Mouse (Mus musculus) hindbrain, embryonic 14.5 days (tissue): ENCODE results near the gene Asphd1. TPM values are rescaled to one million over a fixed set of nuclear protein-coding genes. Genes with fewer than 3 reads are reported as not detected.

ENCODE experiments used
- ATAC-seq: fragments of 200-750 bp; cut with Nextera tagmentation; 2 replicates; pipeline ENCODE4 v1.8.0; 2017; ENCODE audit warnings: moderate number of reproducible peaks, mild to moderate bottlenecking, moderate TSS enrichment, moderate library complexity; ENCODE audit not compliant: low FRiP score
- DNase-seq: peaks from one replicate; pipeline ENCODE4 v3.0.0-alpha.2; 2015; ENCODE audit warnings: low spot score
- H3K27ac ChIP-seq: fragments of 300-500 bp; sonication (generic); 2 replicates; pipeline ENCODE4 v1.5.1; 2014; ENCODE audit warnings: mild to moderate bottlenecking, moderate library complexity
- H3K27me3 ChIP-seq: fragments of 300-500 bp; sonication (generic); 2 replicates; pipeline ENCODE4 v1.6.1; 2014; ENCODE audit warnings: mild to moderate bottlenecking, low read length, mixed read lengths; ENCODE audit not compliant: control insufficient read depth, insufficient read depth
- H3K36me3 ChIP-seq: fragments of 300-500 bp; sonication (generic); replicated peaks from 2 replicates; pipeline ENCODE4 v1.6.1; 2014; ENCODE audit not compliant: control insufficient read depth, insufficient read depth
- H3K4me1 ChIP-seq: fragments of 300-500 bp; sonication (generic); replicated peaks from 2 replicates; pipeline ENCODE4 v1.6.1; 2014; ENCODE audit warnings: antibody characterized with exemption, low read length, mixed read lengths; ENCODE audit not compliant: control insufficient read depth, insufficient read depth
- H3K4me2 ChIP-seq: fragments of 300-500 bp; sonication (generic); replicated peaks from 2 replicates; pipeline ENCODE4 v1.6.1; 2014; ENCODE audit warnings: mild to moderate bottlenecking, moderate library complexity
- H3K4me3 ChIP-seq: fragments of 300-500 bp; sonication (generic); replicated peaks from 2 replicates; pipeline ENCODE4 v1.5.1; 2014; ENCODE audit warnings: mild to moderate bottlenecking, low read length
- H3K9ac ChIP-seq: fragments of 300-500 bp; sonication (generic); 2 replicates; pipeline ENCODE4 v1.6.1; 2014
- H3K9me3 ChIP-seq: fragments of 300-500 bp; sonication (generic); 2 replicates; pipeline ENCODE4 v1.6.1; 2016; ENCODE audit warnings: low read length; ENCODE audit not compliant: control insufficient read depth
- whole genome bisulfite sequencing: fragments of 180-500 bp; shearing (Covaris S2); extraction: QIAGEN DNeasy Blood & Tissue Kit; methylation state at CpG from one replicate; pipeline ENCODE4 v1.1.7; 2014; 5-methylcytosine and 5-hydroxymethylcytosine counted together
- polyA plus RNA-seq: library from polyadenylated mRNA; unstranded; fragments of >200 nt; fragmentation: Nextera tagmentation; extraction: Ambion mirVana; gene quantifications from 2 replicates; pipeline ENCODE4 v1.2.1, GENCODE M21; 2014

Asphd1 gene
- polyA plus RNA-seq, 1 experiment from 2014 or later, result 10.9 TPM

- 30% methylated on average over 14 of the region's 14 CpGs for WGBS
- Histone ChIP-seq H3K4me2 (peak overlapping the region; percentile 85), H3K4me3 (peak overlapping the region; percentile 86), H3K9ac (peak overlapping the region; percentile 97), H3K27ac (peak overlapping the region; percentile 96), H3K9me3 (no peaks in the 10 kb centered on the region), H3K27me3 (no peaks in the 10 kb centered on the region), H3K4me1 (peaks cover 8% of the 10 kb centered on the region), H3K36me3 (peaks cover 42% of the 10 kb centered on the region)
- ATAC-seq (peak; percentile 1; the same call in 1 of the 2 replicates), DNase-seq (no peak)
Measured at GRCm38 (mm10) chr7:126976878-126977459, 27.6 kb upstream of the Asphd1 start.

GRCm38 (mm10) chr7:126975950-126976866 lies 26.8 kb upstream of the Asphd1 start, which contains the start of gene Cdiptos:
TSS of gene Cdiptos (minus strand) at chr7:126976098.
- peaks cover 44% of the 10 kb centered on the region for H3K36me3 ChIP-seq

DNA sequence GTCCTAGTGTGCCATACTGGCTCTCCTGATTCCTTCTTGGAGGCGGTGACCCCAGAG lies 26.3 kb upstream of the Asphd1 start, which contains the start of gene Cdipt:
Cdipt (plus strand) TSS at position 22 of the 57 bp plus-strand sequence.
- Histone ChIP-seq H3K27ac (peak within 1 kb of the TSS; percentile 96), H3K4me3 (peak within 1 kb of the TSS; percentile 86), H3K9ac (peak within 1 kb of the TSS; percentile 97), H3K4me1 (peaks cover 8% of the 10 kb centered on the region), H3K9me3 (no peaks in the 10 kb centered on the region), H3K27me3 (no peaks in the 10 kb centered on the region), H3K4me2 (peak within 1 kb of the TSS; percentile 85), H3K36me3 (peaks cover 44% of the 10 kb centered on the region)
- ATAC-seq (no peak), DNase-seq (no peak)
- WGBS, result 13% methylated on average over 1 of the region's 1 CpGs

More at GRCm38 (mm10) chr7:126975950-126976866, 26.8 kb upstream of the Asphd1 start, which contains the start of gene Cdiptos:
- H3K4me1 ChIP-seq, result peaks cover 8% of the 10 kb centered on the region
- H3K4me2 ChIP-seq, result peak within 1 kb of the TSS; percentile 85
- H3K27ac ChIP-seq, result peak within 1 kb of the TSS; percentile 96
- under 1% methylated on average over 55 of the region's 55 CpGs for WGBS
- peak within 1 kb of the TSS; percentile 86 for H3K4me3 ChIP-seq
- H3K27me3 ChIP-seq, result no peaks in the 10 kb centered on the region
- no peaks in the 10 kb centered on the region for H3K9me3 ChIP-seq
- DNase-seq (peak; percentile 97), ATAC-seq (peak; percentile 96)
- H3K9ac ChIP-seq, result peak within 1 kb of the TSS; percentile 97

GRCm38 (mm10) chr7:126975493-126975892 lies 26.1 kb upstream of the Asphd1 start:
- Histone ChIP-seq H3K9ac (0 out of 2 replicates have a peak overlapping the region, but pooled peaks have one; percentile 97), H3K4me1 (peaks cover 8% of the 10 kb centered on the region), H3K27me3 (no peaks in the 10 kb centered on the region), H3K27ac (peak overlapping the region; percentile 96), H3K9me3 (no peaks in the 10 kb centered on the region), H3K4me3 (peak overlapping the region; percentile 86), H3K36me3 (peaks cover 44% of the 10 kb centered on the region), H3K4me2 (peak overlapping the region; percentile 85)
- DNase-seq (no peak), ATAC-seq (peak; percentile 18; the same call in 1 of the 2 replicates)
- 9% methylated on average over 8 of the region's 8 CpGs for WGBS

DNA sequence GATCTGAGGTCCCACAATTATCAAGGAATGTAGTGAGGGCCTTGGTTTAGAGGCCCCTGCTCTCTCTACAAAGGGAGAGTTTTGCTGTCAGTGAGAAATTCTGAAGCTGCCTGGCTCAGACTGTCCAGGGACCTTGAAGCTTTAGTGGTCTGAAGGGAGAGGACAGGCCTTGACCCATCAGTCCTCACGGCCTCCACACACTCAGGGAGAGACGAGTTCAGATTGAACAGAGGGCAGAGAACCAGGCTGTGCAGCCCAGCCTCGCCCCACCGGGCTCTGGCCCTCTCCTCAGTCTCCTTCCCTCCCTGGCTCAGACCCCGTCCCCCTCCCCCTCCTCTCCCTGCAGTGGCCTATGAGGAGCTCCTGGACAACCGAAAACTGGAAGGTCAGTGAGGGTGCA lies 18.0 kb upstream of the Asphd1 start:
- H3K4me1 ChIP-seq, result no peaks in the 10 kb centered on the region
- ATAC-seq, result no peak
- H3K27ac ChIP-seq, result no peak overlapping the region
- H3K4me3 ChIP-seq, result no peak overlapping the region
- H3K4me2 ChIP-seq, result no peak overlapping the region
- no peak overlapping the region for H3K9ac ChIP-seq
- 75% methylated on average over 6 of the region's 6 CpGs for WGBS
- peaks cover 88% of the 10 kb centered on the region for H3K36me3 ChIP-seq
- no peaks in the 10 kb centered on the region for H3K9me3 ChIP-seq
- no peak for DNase-seq
- 0 out of 2 replicates have a peak, but pooled peaks cover under 1% of the 10 kb centered on the region for H3K27me3 ChIP-seq

DNA sequence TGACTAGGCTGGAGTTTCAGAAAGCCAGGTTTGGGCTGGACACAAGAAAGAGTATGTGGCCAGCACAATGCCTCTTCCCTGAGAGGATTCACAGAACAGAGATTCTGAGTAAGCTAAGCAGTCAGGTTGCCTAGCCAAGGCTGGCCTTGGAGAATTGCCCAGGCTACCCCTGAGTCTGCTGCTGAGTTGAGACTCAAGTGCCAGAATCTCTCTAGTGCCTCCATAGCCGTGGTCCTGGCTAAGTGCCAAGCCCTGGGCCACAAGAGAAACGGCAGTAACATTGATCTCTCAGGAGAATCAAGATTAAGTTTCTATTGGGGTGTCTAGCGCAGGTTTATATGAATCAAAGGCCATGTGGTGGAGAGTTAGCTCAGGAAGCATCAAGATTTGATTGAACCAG lies 16.2 kb upstream of the Asphd1 start:
- Histone ChIP-seq H3K4me2 (no peak overlapping the region), H3K4me3 (no peak overlapping the region), H3K9ac (no peak overlapping the region), H3K27ac (no peak overlapping the region), H3K27me3 (0 out of 2 replicates have a peak, but pooled peaks cover 10% of the 10 kb centered on the region), H3K4me1 (no peaks in the 10 kb centered on the region), H3K36me3 (peaks cover 89% of the 10 kb centered on the region), H3K9me3 (no peaks in the 10 kb centered on the region)
- DNase-seq (no peak), ATAC-seq (no peak)
- 62% methylated on average over 3 of the region's 3 CpGs for WGBS

- ATAC-seq (no peak), DNase-seq (no peak)
- Histone ChIP-seq H3K9me3 (no peaks in the 10 kb centered on the region), H3K4me1 (no peaks in the 10 kb centered on the region), H3K9ac (no peak overlapping the region), H3K36me3 (peaks cover 89% of the 10 kb centered on the region), H3K4me2 (no peak overlapping the region), H3K27ac (no peak overlapping the region), H3K4me3 (no peak overlapping the region), H3K27me3 (0 out of 2 replicates have a peak, but pooled peaks cover 10% of the 10 kb centered on the region)
- WGBS, result 32% methylated on average over 19 of the region's 19 CpGs
Measured at GRCm38 (mm10) chr7:126963548-126964286, 14.3 kb upstream of the Asphd1 start.

- 0 out of 2 replicates have a peak, but pooled peaks cover 10% of the 10 kb centered on the region for H3K27me3 ChIP-seq
- DNase-seq, result no peak
- H3K9me3 ChIP-seq, result no peaks in the 10 kb centered on the region
- H3K4me2 ChIP-seq, result no peak overlapping the region
- WGBS, result 87% methylated on average over 4 of the region's 4 CpGs
- H3K36me3 ChIP-seq, result peaks cover 89% of the 10 kb centered on the region
- H3K4me3 ChIP-seq, result no peak overlapping the region
- no peaks in the 10 kb centered on the region for H3K4me1 ChIP-seq
- no peak for ATAC-seq
- H3K9ac ChIP-seq, result no peak overlapping the region
- H3K27ac ChIP-seq, result no peak overlapping the region
Measured at GRCm38 (mm10) chr7:126961965-126962364, 12.6 kb upstream of the Asphd1 start.

DNA sequence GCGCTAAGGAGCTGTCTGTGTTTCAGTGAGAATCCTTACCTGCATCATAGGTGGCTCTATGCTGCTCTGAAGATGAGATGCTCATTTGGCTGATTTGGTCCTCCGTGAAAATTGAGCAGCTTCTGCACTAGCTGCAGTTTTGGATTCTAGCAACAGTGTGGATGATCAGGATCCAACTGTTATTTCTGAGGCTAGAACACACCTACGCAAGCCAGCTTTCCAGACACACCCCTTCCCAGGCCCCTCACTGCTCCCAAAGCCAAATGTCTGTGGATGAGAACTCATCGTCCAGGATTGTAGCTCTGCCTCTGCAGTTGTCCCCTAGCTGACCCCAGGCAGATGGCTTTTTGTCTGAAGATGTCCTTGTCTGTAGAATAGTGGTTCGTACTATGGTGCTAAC lies 11.7 kb upstream of the Asphd1 start:
- 87% methylated on average over 5 of the region's 5 CpGs for WGBS
- DNase-seq (no peak), ATAC-seq (no peak)
- no peak overlapping the region for H3K27ac ChIP-seq
- no peak overlapping the region for H3K4me3 ChIP-seq
- no peak overlapping the region for H3K4me2 ChIP-seq
- H3K4me1 ChIP-seq, result no peaks in the 10 kb centered on the region
- peaks cover 89% of the 10 kb centered on the region for H3K36me3 ChIP-seq
- no peak overlapping the region for H3K9ac ChIP-seq
- no peaks in the 10 kb centered on the region for H3K9me3 ChIP-seq
- 0 out of 2 replicates have a peak, but pooled peaks cover 10% of the 10 kb centered on the region for H3K27me3 ChIP-seq
